ENCODE assay signal across 8 mouse cellular contexts in the genomic region with DNA sequence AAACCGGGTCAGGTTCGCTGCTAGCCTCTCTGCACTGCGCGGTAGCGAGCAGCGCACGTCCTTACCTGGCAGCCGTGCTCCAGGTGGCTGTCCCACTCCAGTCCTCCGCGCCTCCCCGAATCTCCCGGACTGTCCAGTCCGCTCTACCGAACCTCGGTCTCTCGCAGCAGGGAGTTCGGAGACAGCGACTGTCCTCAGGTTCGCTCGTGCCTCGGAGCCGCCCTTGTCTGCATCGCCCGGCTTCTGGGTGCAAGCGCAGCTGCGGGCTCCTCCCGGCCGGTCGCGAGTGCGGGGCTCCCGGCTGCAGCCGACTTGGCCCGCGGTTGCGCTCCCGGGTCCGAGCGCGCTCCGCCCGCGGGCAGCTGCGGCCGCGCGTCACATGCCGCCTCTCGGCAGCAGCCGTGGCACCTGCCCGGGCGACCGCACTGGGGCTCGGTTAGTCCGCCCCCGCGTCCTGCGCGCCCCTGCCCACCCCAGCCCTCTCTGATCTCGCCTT. TPM values are rescaled to one million over a fixed set of nuclear protein-coding genes. Genes with fewer than 3 reads are reported as not detected.
A peak's percentile ranks its signal among the peaks of the same experiment; 100 is the strongest.
DNase-seq lines count a peak whose midpoint lies in the region; ATAC-seq lines count a peak whose summit lies in the region.

No protein-coding gene starts in this region.

- ATAC-seq in heart, embryonic 15.5 days (replicated peaks; ENCODE audit: insufficient number of reproducible peaks, insufficient read depth, low FRiP score, low read depth): peak; percentile 44
- 0 out of 2 replicates have a peak, but pooled peaks have one; percentile 18 for ATAC-seq in megakaryocyte, adult 5-6 weeks (ENCODE audit: poor library complexity, severe bottlenecking)
- peak; percentile 47; the same call in 1 of the 2 replicates for ATAC-seq in stomach, embryonic 14.5 days (ENCODE audit: insufficient number of reproducible peaks, insufficient read depth, low FRiP score, low read depth)
- no peak for ATAC-seq in inflammation-experienced regulatory T-cells, adult 6 months

- peak overlapping the region; percentile 96 for H3K4me2 ChIP-seq in heart, embryonic 15.5 days
- H3K4me2 ChIP-seq in stomach, embryonic 14.5 days (replicated peaks; ENCODE audit: low read depth, low read length): peak overlapping the region; percentile 89

- H3K4me3 ChIP-seq in heart, embryonic 15.5 days: peak overlapping the region; percentile 55
- peak overlapping the region; percentile 60 for H3K4me3 ChIP-seq in stomach, embryonic 14.5 days (ENCODE audit: low read depth, low read length)

- no peak overlapping the region for H3K27ac ChIP-seq in heart, embryonic 15.5 days
- peak overlapping the region; percentile 74; the same call in 1 of the 2 replicates for H3K27ac ChIP-seq in stomach, embryonic 14.5 days (ENCODE audit: low read length)

- H3K27me3 ChIP-seq in heart, embryonic 15.5 days: peaks cover 44% of the 10 kb centered on the region
- 0 out of 2 replicates have a peak, but pooled peaks cover 3% of the 10 kb centered on the region for H3K27me3 ChIP-seq in stomach, embryonic 14.5 days (ENCODE audit: control insufficient read depth, insufficient read depth, low read length)

- peak; percentile 19 to 24 for DNase-seq in lung, adult 18-20 months
- DNase-seq in lung, postnatal 25 days (ENCODE audit: low spot score): no peak
- peak; percentile 37 for DNase-seq in embryo, embryonic 10.5 days (ENCODE audit: low spot score)
- peak; percentile 14 to 28 for DNase-seq in layer of hippocampus, postnatal 14 days (ENCODE audit: low spot score in 2 of 2)

- no peaks in the 10 kb centered on the region for H3K36me3 ChIP-seq in heart, embryonic 15.5 days
- no peaks in the 10 kb centered on the region for H3K36me3 ChIP-seq in stomach, embryonic 14.5 days (ENCODE audit: control insufficient read depth, insufficient read depth, low read length)

- WGBS in heart, embryonic 15.5 days: under 1% methylated on average over 60 of the region's 60 CpGs
- WGBS in stomach, embryonic 14.5 days: under 1% methylated on average over 60 of the region's 60 CpGs

- peaks cover 19% of the 10 kb centered on the region for H3K4me1 ChIP-seq in heart, embryonic 15.5 days (replicated peaks)
- 0 out of 2 replicates have a peak, but pooled peaks cover 2% of the 10 kb centered on the region for H3K4me1 ChIP-seq in stomach, embryonic 14.5 days (ENCODE audit: control insufficient read depth, insufficient read depth, low read length)

- peak overlapping the region; percentile 49 for H3K9ac ChIP-seq in heart, embryonic 15.5 days
- peak overlapping the region; percentile 38 for H3K9ac ChIP-seq in stomach, embryonic 14.5 days (replicated peaks; ENCODE audit: low read depth, low read length)

- no peaks in the 10 kb centered on the region for H3K9me3 ChIP-seq in heart, embryonic 15.5 days (replicated peaks)
- no peaks in the 10 kb centered on the region for H3K9me3 ChIP-seq in stomach, embryonic 14.5 days (ENCODE audit: control insufficient read depth, low read depth, low read length)

RNA-seq across cellular contexts. Expression of gene Chrm3, which starts 0.4 kb away (rescaled TPM):
- polyA plus RNA-seq in heart, embryonic 15.5 days (2015; fragmentation: Nextera tagmentation; extraction: Ambion mirVana): 0.52 and 0.66 TPM in 2 replicates
- 10 to 100 TPM; 47.7 to 53.6 TPM for total RNA-seq in layer of hippocampus, postnatal 14 days (2021)
- 0.55 and 1.9 TPM in 2 replicates for total RNA-seq in megakaryocyte, adult 5-6 weeks (2015)
- 4.6 and 5.5 TPM in 2 replicates for total RNA-seq in megakaryocyte, adult 5-6 weeks (2017)
- 5.4 and 6.9 TPM in 2 replicates for polyA plus RNA-seq in stomach, embryonic 14.5 days (2014; fragmentation: Nextera tagmentation; extraction: Ambion mirVana)
- under 1 TPM; 0.14 to 0.67 (median 0.19) TPM for polyA plus RNA-seq in inflammation-experienced regulatory T-cells, adult 6 months (2017; shearing (Covaris generic))
